In genomic region chr13:38658528-38659280, GRCm38 (mm10) we compare ENCODE assay signal across 7 mouse cellular contexts. TPM values are rescaled to one million over a fixed set of nuclear protein-coding genes. Genes with fewer than 3 reads are reported as not detected.
DNase-seq lines count a peak whose midpoint lies in the region; ATAC-seq lines count a peak whose summit lies in the region.

Gene Eef1e1 (minus strand): TSS chr13:38659058.

- no peaks in the 10 kb centered on the region for H3K4me1 ChIP-seq in intestine, embryonic 15.5 days (replicated peaks)
- peaks cover 14% of the 10 kb centered on the region for H3K4me1 ChIP-seq in midbrain, embryonic 10.5 days

- H3K4me2 ChIP-seq in intestine, embryonic 15.5 days (replicated peaks): peak within 1 kb of the TSS; percentile 59

- no peaks in the 10 kb centered on the region for H3K27me3 ChIP-seq in intestine, embryonic 15.5 days (replicated peaks)
- no peaks in the 10 kb centered on the region for H3K27me3 ChIP-seq in midbrain, embryonic 10.5 days (ENCODE audit: low read depth, poor library complexity, severe bottlenecking)

- under 1% methylated on average over 59 of the region's 59 CpGs for WGBS in intestine, embryonic 15.5 days
- under 1% methylated on average over 59 of the region's 59 CpGs for WGBS in midbrain, embryonic 10.5 days

- peak within 1 kb of the TSS; percentile 78 for H3K27ac ChIP-seq in intestine, embryonic 15.5 days
- H3K27ac ChIP-seq in midbrain, embryonic 10.5 days (replicated peaks): peak within 1 kb of the TSS; percentile 93

- peak within 1 kb of the TSS; percentile 83 for H3K9ac ChIP-seq in intestine, embryonic 15.5 days

- intact Hi-C loops in left cerebral cortex, postnatal 25 days (cut with DNase I): loop anchor here (2.0 kb wide), 1 partner anchor 24 kb away; the partner anchor contains the start of gene Bloc1s5

- H3K9me3 ChIP-seq in intestine, embryonic 15.5 days: no peaks in the 10 kb centered on the region
- H3K9me3 ChIP-seq in midbrain, embryonic 10.5 days (replicated peaks): no peaks in the 10 kb centered on the region; the same call in 1 of the 2 replicates

- H3K36me3 ChIP-seq in intestine, embryonic 15.5 days: peaks cover 4% of the 10 kb centered on the region
- H3K36me3 ChIP-seq in midbrain, embryonic 10.5 days: peaks cover 36% of the 10 kb centered on the region

- peak within 1 kb of the TSS; percentile 85 for H3K4me3 ChIP-seq in intestine, embryonic 15.5 days (replicated peaks)
- H3K4me3 ChIP-seq in midbrain, embryonic 10.5 days: peak within 1 kb of the TSS; percentile 70

- ATAC-seq in intestine, embryonic 15.5 days: peak; percentile 100

- peak; percentile 95 for DNase-seq in adrenal gland, adult 18-20 months (ENCODE audit: low spot score in 2 of 2)
- peak; percentile 95 for DNase-seq in embryo, embryonic 11 days
- peak; percentile 95 for DNase-seq in gastrocnemius, postnatal 25 days
- DNase-seq in left cerebral cortex, postnatal 25 days (ENCODE audit: low spot score in 2 of 2): peak; percentile 92 to 97
- DNase-seq in midbrain, embryonic 10.5 days (ENCODE audit: low spot score): peak; percentile 95
- DNase-seq in right cerebral cortex, postnatal 4 days: peak; percentile 91

RNA-seq across cellular contexts. Expression of gene Eef1e1, which starts in this region (rescaled TPM):
- total RNA-seq in adrenal gland, adult 18-20 months (2021): 10 to 100 TPM; 28.9 to 44.0 TPM
- total RNA-seq in gastrocnemius, postnatal 25 days (2021): 10 to 100 TPM; 12.2 to 16.9 TPM
- polyA plus RNA-seq in intestine, embryonic 15.5 days (2015; fragmentation: Nextera tagmentation; extraction: Ambion mirVana): 53.4 TPM in 2 replicates
- 10 to 100 TPM; 28.7 to 32.4 TPM for total RNA-seq in left cerebral cortex, postnatal 25 days (2021)
- polyA plus RNA-seq in midbrain, embryonic 10.5 days (2016; fragmentation: Nextera tagmentation; extraction: Ambion mirVana): 68.5 and 73.9 TPM in 2 replicates

Comparison
In these comparisons a context has a peak if more than half of its experiments do, and no peak if none do; other contexts are left out.
1. Peak in every context shown above with its lines: DNase-seq, ATAC-seq, H3K4me3 ChIP-seq and H3K27ac ChIP-seq.